Mouse (Mus musculus) adrenal gland, adult 18-20 months (tissue): Measurements from ENCODE around the gene Mib2. TPM values are rescaled to one million over a fixed set of nuclear protein-coding genes. Genes with fewer than 3 reads are reported as not detected.

Experiments used
- DNase-seq, 2 experiments: peaks; one replicate each; pipeline ENCODE4 v3.0.0; 2021 to 2022; ENCODE audit warnings: low spot score in 2 of 2
- total RNA-seq, 2 experiments: library from RNA; stranded (reverse); gene quantifications; 1 replicate in 1 of 2; 2 replicates in 1 of 2; pipeline ENCODE4 v1.2.3; 2021

Gene Mib2
- total RNA-seq, 2 experiments from 2014 or later = 57.1 to 59.7 TPM

DNA sequence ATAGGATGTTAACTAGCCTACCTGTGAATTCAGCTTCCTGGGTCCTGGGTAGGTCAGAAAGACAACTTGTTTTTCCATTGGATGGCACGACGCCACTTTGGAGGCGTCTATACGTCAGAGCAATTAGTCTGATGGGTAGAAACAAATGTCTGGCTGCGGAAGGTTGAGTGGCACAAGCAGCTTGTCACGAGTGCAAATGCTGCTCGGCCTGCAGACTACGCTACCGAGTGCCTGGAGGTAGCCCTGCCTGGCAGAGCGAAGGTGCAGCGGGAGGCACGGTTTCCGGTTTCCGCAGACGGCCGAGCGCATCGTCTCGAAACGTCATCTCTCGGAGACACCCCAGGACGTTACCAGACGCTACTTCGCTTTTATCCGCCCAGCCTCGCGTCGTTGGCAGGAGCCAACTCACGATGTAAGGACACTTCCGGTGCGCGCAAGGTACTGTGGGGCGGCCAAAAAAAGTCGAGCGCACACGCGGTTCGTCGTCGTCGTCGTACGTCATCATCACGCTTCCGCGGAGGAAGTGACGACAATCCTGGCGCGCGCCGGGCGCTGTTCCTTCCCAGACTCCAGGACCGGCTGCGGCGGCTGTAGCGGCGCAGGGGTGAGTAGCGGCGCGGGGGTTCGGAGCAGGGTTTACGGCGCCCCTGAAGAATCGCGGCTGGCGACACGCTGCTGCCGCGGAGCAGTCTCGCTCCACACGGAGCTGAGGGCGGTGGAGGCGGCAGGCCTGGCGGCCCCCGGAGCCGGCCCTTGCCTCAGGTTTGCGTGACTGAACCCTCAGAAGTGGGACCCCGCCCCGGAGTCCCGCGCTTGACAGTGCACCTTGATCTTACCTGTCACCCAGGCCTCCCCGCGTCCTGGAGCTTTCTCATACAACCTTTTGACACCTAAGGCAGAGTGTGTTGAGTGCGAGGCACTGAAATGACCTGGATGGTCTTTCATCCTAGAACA lies 44.4 kb downstream of the Mib2 start, which contains the start of gene Cdk11b:
TSS of gene Cdk11b (plus strand) at position 517 of the 954 bp plus-strand sequence.
- peak; percentile 93 to 95 for DNase-seq

DNA sequence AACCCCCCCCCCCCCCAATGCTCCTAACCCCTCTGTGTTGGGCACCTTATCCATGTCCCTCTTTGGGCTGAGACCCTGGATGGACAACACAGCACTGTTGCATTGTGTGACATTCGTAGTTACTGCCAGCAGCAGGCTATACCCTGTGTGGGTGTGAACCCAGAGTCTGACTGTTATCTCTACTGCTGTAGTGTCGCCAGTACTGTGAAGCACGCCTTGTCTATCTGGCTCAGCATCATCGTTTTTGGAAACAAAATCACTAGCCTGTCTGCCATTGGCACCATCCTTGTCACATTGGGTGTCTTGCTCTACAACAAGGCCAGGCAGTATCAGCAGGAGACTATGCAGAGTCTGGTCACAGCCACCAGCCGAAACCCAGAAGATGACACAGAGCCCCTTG lies 50.7 kb downstream of the Mib2 start:
- no peak for DNase-seq

DNA sequence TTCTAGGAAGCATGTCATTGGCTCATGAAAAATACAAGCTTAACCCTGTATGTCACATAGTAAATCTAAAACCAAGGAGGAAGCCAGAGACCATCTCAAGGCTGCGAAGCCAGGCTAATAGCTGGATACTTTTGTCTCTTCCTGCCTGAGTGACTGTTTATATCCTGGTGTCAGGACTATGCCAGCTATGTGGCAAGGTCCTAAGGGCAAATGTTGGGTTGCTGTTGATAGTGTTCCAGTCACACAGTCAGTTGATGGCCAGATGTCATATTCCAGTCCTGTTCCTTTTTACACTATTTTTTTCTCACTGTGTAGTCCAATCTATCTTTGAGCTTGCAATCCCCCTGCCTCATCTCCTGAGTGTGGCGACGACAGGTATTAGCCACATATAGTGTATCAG lies 55.7 kb downstream of the Mib2 start:
- DNase-seq = no peak

DNA sequence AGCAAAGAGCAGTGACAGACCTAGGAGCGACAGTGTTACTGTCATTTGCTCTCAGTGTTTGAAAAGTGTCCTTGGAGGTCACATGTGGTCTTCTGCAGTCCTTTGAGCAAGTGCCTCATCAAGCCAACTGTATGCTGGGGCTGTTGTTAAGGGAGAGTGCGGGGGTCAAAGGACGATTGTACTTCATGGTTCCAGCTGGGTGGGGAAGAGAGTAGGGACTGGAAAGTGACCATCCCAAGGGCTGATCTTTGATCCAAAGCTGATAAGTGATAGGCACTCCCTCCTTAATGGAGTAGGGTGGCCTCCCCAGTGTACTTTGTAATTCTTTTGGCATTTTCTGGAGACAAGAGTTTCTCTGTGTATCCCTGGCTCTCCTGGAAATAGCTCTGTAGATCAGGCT lies 57.1 kb downstream of the Mib2 start:
- no peak for DNase-seq

DNA sequence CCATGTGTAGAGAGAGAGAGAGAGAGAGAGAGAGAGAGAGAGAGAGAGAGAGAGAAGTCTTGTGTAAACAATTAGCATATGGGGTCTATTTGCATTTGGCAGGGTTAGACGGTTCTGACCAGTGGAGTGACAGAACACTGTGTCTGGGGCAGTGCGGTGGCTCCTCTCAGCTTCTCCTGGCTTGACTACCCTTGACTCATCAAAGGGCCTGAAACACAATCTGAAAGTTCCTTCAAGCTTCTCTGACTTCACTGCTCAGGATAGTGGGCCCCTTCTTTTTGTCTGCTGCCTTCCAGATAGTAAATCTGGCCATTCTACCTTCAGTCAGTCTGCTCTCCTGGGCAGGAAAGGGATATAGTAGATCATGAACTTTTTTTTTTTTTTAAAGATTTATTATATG lies 62.2 kb downstream of the Mib2 start:
- DNase-seq = no peak

DNA sequence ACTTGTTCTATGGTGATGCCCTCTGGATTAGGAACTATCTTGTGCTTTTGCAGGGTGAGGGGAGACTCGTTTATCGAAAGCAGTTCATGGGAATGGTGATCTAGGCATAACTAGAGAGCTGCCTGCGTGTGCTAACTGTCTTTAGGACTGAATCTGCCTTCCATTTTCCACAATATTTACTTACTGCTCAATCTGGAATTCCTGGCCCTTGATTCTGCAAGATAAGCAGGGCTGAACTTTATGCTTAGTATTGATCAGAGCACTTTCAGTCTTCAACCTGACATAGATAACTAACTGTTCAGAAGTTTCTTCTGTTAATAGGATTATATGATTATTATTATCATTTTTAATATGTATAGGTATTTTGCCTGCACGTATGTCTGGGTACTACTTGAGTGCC lies 63.9 kb downstream of the Mib2 start:
- no peak for DNase-seq

Other genes with a start within 250 kb of the Mib2 start
- 1 to 10 TPM; 5.9 to 7.5 TPM for gene Tmem52, start 200.1 kb downstream of the Mib2 start, total RNA-seq
- 100 to 1,000 TPM; 436 to 441 TPM for gene Gnb1, start 177.8 kb downstream of the Mib2 start, total RNA-seq
- gene Nadk, start 106.8 kb downstream of the Mib2 start, total RNA-seq = 100 to 1,000 TPM; 160 to 313 TPM
- gene Slc35e2, start 67.8 kb downstream of the Mib2 start, total RNA-seq = 10 to 100 TPM; 28.6 to 35.7 TPM
- 10 to 100 TPM; 56.8 to 62.0 TPM for gene Cdk11b, start 44.3 kb downstream of the Mib2 start, total RNA-seq
- gene Gm10563, start 23.8 kb downstream of the Mib2 start, total RNA-seq = not detected
- 10 to 100 TPM in 1 of 2 experiments, 1 to 10 TPM in 1; 5.6 to 12.8 TPM for gene Mmp23, start 15.8 kb downstream of the Mib2 start, total RNA-seq
- gene Fndc10, start 25.1 kb upstream of the Mib2 start, total RNA-seq = 10 to 100 TPM; 31.5 to 48.1 TPM
- gene Ssu72, start 35.6 kb upstream of the Mib2 start, total RNA-seq = 100 to 1,000 TPM in 1 of 2 experiments, 10 to 100 TPM in 1; 92.0 to 105 TPM
- under 1 TPM; 0.48 to 0.89 TPM for gene Tmem240, start 65.6 kb upstream of the Mib2 start, total RNA-seq
- gene Atad3a, start 91.9 kb upstream of the Mib2 start, total RNA-seq = 10 to 100 TPM; 96.2 to 99.8 TPM
- 10 to 100 TPM in 1 of 2 experiments, 1 to 10 TPM in 1; 3.8 to 12.3 TPM for gene Vwa1, start 105.5 kb upstream of the Mib2 start, total RNA-seq
- under 1 TPM; 0.56 to 0.70 TPM for gene Tmem88b, start 116.7 kb upstream of the Mib2 start, total RNA-seq
- not detected for gene Ankrd65, start 121.2 kb upstream of the Mib2 start, total RNA-seq
- 100 to 1,000 TPM; 143 to 148 TPM for gene Mrpl20, start 133.7 kb upstream of the Mib2 start, total RNA-seq
- 100 to 1,000 TPM; 112 to 146 TPM for gene Ccnl2, start 143.3 kb upstream of the Mib2 start, total RNA-seq
- gene Aurkaip1, start 162.1 kb upstream of the Mib2 start, total RNA-seq = 100 to 1,000 TPM; 142 to 164 TPM
- 10 to 100 TPM; 40.0 to 43.1 TPM for gene Mxra8, start 170.5 kb upstream of the Mib2 start, total RNA-seq
- gene Dvl1, start 178.2 kb upstream of the Mib2 start, total RNA-seq = 10 to 100 TPM; 62.3 to 87.0 TPM
- under 1 TPM; 0.27 to 0.42 TPM for gene Tas1r3, start 194.2 kb upstream of the Mib2 start, total RNA-seq
- 10 to 100 TPM; 16.9 to 17.5 TPM for gene Cptp, start 200.2 kb upstream of the Mib2 start, total RNA-seq
- 10 to 100 TPM; 26.4 to 29.7 TPM for gene Ints11, start 200.3 kb upstream of the Mib2 start, total RNA-seq
- gene Pusl1, start 222.6 kb upstream of the Mib2 start, total RNA-seq = 10 to 100 TPM; 28.1 to 32.8 TPM
- gene Acap3, start 222.6 kb upstream of the Mib2 start, total RNA-seq = 10 to 100 TPM; 17.2 to 19.3 TPM